Mouse (Mus musculus) G1E (cell line): Measurements from ENCODE around the gene Lrrc32. TPM values are rescaled to one million over a fixed set of nuclear protein-coding genes. Genes with fewer than 3 reads are reported as not detected.
A peak's percentile ranks its signal among the peaks of the same experiment; 100 is the strongest.

Source experiments
- ATAC-seq: 2 replicates; pipeline ENCODE4 v1.8.0; 2016; ENCODE audit warnings: mild to moderate bottlenecking; ENCODE audit not compliant: insufficient number of reproducible peaks, poor library complexity, low FRiP score, severe bottlenecking; ENCODE audit errors: extremely low read depth
- DNase-seq: peaks from one replicate; pipeline ENCODE4 v3.0.0; 2012; ENCODE audit warnings: low spot score
- H3K27me3 ChIP-seq: 2 replicates; pipeline ENCODE4 v1.6.1; 2012; ENCODE audit warnings: mild to moderate bottlenecking, low read length, inconsistent platforms; ENCODE audit not compliant: insufficient read depth
- H3K36me3 ChIP-seq: replicated peaks from 2 replicates; pipeline ENCODE3; 2012; ENCODE audit warnings: mild to moderate bottlenecking, inconsistent platforms
- H3K4me1 ChIP-seq: 2 replicates; pipeline ENCODE4 v1.6.1; 2012; ENCODE audit warnings: low read depth, low read length, inconsistent platforms, mixed read lengths; ENCODE audit not compliant: insufficient read depth
- H3K4me3 ChIP-seq: 2 replicates; pipeline ENCODE4 v1.5.1; 2012; ENCODE audit warnings: low read depth, mild to moderate bottlenecking, inconsistent platforms, low read length, moderate library complexity, mixed read lengths
- H3K9me3 ChIP-seq: replicated peaks from 2 replicates; pipeline ENCODE4 v1.6.1; 2012; ENCODE audit warnings: inconsistent platforms
- CTCF ChIP-seq: IDR thresholded peaks from 2 replicates; pipeline ENCODE4 v1.5.1; 2012; ENCODE audit warnings: low read depth, low read length, inconsistent platforms, mixed read lengths
- GATA1 ChIP-seq: IDR thresholded peaks from 2 replicates; pipeline ENCODE4 v1.6.1; 2012; ENCODE audit warnings: borderline replicate concordance, low read length, inconsistent platforms, mixed read lengths
- GATA2 ChIP-seq: IDR thresholded peaks from 2 replicates; pipeline ENCODE4 v1.6.1; 2012; ENCODE audit warnings: low read depth, low read length, inconsistent platforms, borderline replicate concordance
- POLR2AphosphoS5 ChIP-seq: IDR thresholded peaks from 2 replicates; pipeline ENCODE4 v1.6.1; 2012; ENCODE audit warnings: low read depth, low read length, inconsistent platforms; ENCODE audit not compliant: insufficient replicate concordance
- TAL1 ChIP-seq: conservative IDR thresholded peaks from 2 replicates; pipeline ENCODE4 v1.6.1; 2012; ENCODE audit warnings: low read depth, low read length, inconsistent platforms, mixed read lengths
- polyA plus RNA-seq: library from polyadenylated mRNA; stranded (reverse); fragments of >175 nt; gene quantifications from 2 replicates; pipeline ENCODE4 v1.2.3, GENCODE M21; 2012
- total RNA-seq, 2 experiments: library from RNA; stranded (forward) in 1 of 2; stranded (reverse) in 1 of 2; fragments of 200-1000 nt in 1 of 2; fragments of >200 nt in 1 of 2; fragmentation: Nextera tagmentation in 1 of 2; gene quantifications; 2 replicates each; pipeline ENCODE4 v1.2.3; 2014 to 2017

The Lrrc32 gene
- total RNA-seq (2014; fragmentation: Nextera tagmentation) (not detected in 2 replicates), total RNA-seq (2017) (0.05 TPM in 1 of 2 replicates, not detected in the other), polyA plus RNA-seq (not detected in 2 replicates)

DNA sequence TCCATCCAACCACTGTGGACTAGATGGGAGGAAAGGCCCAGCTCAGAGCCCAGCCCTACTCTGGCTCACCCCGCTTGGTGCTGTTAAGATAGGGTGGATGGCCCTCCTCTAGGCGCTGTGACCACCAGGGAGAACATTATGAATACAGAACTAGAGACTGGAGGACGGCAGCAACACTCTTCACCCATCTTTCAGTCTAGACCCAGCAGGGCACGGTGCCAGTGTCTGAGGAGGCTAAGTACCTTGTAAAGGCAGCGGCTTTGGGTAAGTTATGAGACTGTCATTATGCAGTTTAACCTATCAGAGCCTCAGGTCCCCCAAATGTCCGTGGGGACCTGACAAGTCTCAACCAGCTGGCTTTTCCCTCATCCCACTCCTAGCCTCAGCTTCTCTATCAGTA is at the start of gene Lrrc32:
Gene Lrrc32, plus strand, starts transcription at position 153 of the 400 bp plus-strand sequence.
- Histone ChIP-seq H3K9me3 (no peaks in the 10 kb centered on the region), H3K4me3 (no peak within 1 kb of the TSS)
- DNase-seq, result no peak

DNA sequence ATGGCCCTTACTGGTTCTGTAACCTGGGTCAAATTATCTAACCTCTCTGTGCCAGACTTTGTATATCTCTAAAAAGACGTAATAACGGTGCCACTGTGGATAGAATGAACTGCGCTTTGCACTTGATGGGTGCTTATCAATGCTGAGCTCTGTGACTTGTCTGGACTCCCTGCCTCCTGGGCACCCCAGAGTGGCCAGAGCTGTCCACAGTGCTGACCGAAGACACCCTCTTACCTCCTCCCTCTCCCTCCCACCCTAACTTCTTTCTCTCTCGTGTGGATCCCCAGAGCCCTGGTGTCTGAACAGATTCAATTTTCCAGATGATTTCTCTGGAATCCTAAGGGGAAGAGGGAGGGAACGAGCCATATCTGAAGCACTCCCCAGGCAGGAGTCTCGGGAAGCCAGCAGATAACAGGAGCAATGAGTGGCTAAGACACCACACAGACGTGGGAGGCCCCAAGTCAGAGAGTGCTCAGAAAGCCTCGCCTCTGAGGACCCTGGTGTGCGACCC is 49.1 kb upstream of the Lrrc32 start, which contains the start of gene Gucy2d:
Gene Gucy2d, plus strand, starts transcription at position 461 of the 511 bp plus-strand sequence.
- Histone ChIP-seq H3K4me3 (no peak within 1 kb of the TSS), H3K4me1 (0 out of 2 replicates have a peak, but pooled peaks cover 3% of the 10 kb centered on the region), H3K27me3 (peaks cover 20% of the 10 kb centered on the region), H3K36me3 (no peaks in the 10 kb centered on the region), H3K9me3 (no peaks in the 10 kb centered on the region)
- ATAC-seq (no peak), DNase-seq (peak; percentile 11)
- no peak for TF ChIP-seq CTCF

More for the DNA sequence above, at the start of gene Lrrc32:
- Histone ChIP-seq H3K27me3 (peaks cover 12% of the 10 kb centered on the region), H3K36me3 (no peaks in the 10 kb centered on the region), H3K4me1 (no peaks in the 10 kb centered on the region)
- no peak for ATAC-seq
- TF ChIP-seq GATA1 (no peak), TAL1 (no peak), CTCF (no peak), GATA2 (no peak), POLR2AphosphoS5 (no peak)

DNA sequence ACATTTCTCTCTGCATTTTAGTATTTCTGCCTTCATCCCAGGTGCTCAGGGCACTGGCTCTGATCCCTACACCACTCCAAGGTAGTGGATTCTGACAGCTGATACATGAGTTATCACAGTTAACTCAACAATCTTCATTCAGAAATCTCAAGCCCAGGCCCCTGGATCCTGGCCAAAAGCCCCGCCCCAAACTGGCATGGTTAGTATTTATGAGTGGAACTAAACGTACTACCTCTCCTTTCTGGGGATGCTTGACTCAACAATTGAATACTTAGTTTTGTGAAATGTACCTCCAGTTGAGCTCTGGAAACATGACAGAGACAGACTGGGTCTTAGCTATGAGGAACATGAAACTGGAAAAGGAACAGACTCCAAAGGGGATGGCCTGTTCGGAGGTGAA is 42.2 kb upstream of the Lrrc32 start:
- TF ChIP-seq CTCF (no peak), GATA2 (no peak), GATA1 (no peak), POLR2AphosphoS5 (no peak), TAL1 (no peak)
- Histone ChIP-seq H3K27me3 (peaks cover 13% of the 10 kb centered on the region; the same call in 1 of the 2 replicates), H3K4me3 (no peak overlapping the region), H3K4me1 (no peaks in the 10 kb centered on the region; the same call in 1 of the 2 replicates), H3K36me3 (no peaks in the 10 kb centered on the region), H3K9me3 (no peaks in the 10 kb centered on the region)
- DNase-seq (no peak), ATAC-seq (no peak)

DNA sequence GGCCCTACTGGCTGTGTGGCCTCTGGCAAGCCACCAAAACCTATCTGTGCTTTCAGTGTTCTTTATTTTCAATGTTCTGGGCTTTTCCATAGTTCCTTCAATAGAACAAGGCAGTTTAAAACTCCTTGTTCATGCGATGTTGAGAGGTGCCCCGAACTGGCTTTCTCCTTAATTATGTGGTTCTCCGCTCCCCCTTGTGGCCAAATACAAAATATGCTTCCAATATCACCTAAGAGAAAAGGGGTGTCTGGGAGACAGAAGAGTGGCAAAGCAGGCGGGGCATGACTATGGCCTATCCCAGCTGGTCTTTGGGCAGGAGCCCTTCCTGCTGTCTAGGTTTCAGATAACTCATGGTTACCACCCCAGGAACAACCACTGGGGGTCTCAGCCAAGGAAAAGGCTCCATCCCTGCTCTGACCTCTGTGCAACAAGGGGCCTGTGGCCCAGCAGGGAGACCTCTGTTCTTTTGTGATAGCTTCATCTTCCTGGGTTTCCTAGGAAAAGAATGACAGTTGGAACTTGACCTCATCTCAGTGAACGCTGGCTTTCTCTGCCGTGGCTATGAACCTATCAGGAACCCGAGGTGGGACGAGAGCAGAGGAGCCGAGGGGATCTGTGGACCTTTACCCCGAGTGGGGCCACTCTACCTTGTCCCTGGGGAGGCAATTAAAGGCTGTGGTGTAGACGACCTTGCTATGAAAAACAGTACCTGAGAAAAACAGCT is 41.3 kb upstream of the Lrrc32 start:
- DNase-seq (peak; percentile 26), ATAC-seq (no peak)
- H3K4me1 ChIP-seq, result no peaks in the 10 kb centered on the region; the same call in 1 of the 2 replicates
- H3K4me3 ChIP-seq, result no peak overlapping the region
- TF ChIP-seq POLR2AphosphoS5 (no peak), GATA1 (no peak), CTCF (0 out of 2 replicates have a peak, but pooled peaks have one; percentile 13)
- H3K9me3 ChIP-seq, result no peaks in the 10 kb centered on the region
- peaks cover 13% of the 10 kb centered on the region; the same call in 1 of the 2 replicates for H3K27me3 ChIP-seq
- no peaks in the 10 kb centered on the region for H3K36me3 ChIP-seq

DNA sequence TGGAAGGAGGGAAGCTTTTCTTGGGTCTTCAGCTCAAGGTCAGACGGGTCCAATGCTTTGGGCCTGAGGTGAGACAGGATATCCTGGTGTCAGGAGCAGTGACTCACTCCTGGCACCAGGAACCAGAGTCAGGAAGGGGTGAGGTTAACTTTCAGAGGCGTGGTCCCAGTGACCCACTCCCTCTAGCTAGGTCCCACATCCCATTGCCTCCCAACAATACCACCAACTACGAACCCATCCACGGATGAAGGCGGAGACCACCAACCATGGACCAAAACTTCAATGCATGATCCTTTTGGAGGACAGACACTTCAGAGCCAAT is 40.8 kb upstream of the Lrrc32 start:
- ATAC-seq, result no peak
- H3K4me3 ChIP-seq, result no peak overlapping the region
- H3K9me3 ChIP-seq, result no peaks in the 10 kb centered on the region

DNA sequence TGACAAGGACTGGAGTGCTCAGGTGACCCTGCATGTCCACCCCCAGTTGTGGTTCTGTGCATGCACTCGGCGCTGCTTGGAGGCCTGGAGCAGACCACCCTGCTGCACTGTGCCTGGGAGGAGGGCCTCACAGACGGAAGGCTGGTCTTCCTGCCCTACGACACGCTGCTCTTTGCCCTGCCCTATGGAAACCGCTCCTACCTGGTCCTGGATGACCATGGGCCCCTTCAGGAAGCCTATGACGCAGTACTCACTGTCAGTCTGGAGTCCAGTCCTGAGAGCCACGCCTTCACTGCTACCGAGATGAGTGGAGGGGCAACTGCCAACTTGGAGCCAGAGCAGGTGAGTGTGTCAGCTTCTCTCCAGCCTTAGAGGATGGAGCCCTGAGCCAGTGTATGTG is 39.4 kb upstream of the Lrrc32 start:
- ATAC-seq, result no peak
- H3K36me3 ChIP-seq, result no peaks in the 10 kb centered on the region
- no peak for TF ChIP-seq GATA2
- TF ChIP-seq CTCF, result no peak
- TF ChIP-seq GATA1, result no peak
- TF ChIP-seq TAL1, result no peak
- TF ChIP-seq POLR2AphosphoS5, result no peak
- no peaks in the 10 kb centered on the region for H3K9me3 ChIP-seq
- no peak for DNase-seq
- no peak overlapping the region for H3K4me3 ChIP-seq
- H3K4me1 ChIP-seq, result no peaks in the 10 kb centered on the region; the same call in 1 of the 2 replicates
- H3K27me3 ChIP-seq, result peaks cover 9% of the 10 kb centered on the region; the same call in 1 of the 2 replicates

More for the DNA sequence above, 40.8 kb upstream of the Lrrc32 start:
- Histone ChIP-seq H3K4me1 (no peaks in the 10 kb centered on the region; the same call in 1 of the 2 replicates), H3K27me3 (peaks cover 13% of the 10 kb centered on the region; the same call in 1 of the 2 replicates), H3K36me3 (no peaks in the 10 kb centered on the region)
- no peak for TF ChIP-seq POLR2AphosphoS5
- TF ChIP-seq TAL1, result no peak
- no peak for TF ChIP-seq CTCF
- TF ChIP-seq GATA2, result no peak
- TF ChIP-seq GATA1, result no peak
- no peak for DNase-seq
